8 mouse cellular contexts compared by ENCODE assay signal in genomic region chr5:65435363-65435805, GRCm38 (mm10). TPM values are rescaled to one million over a fixed set of nuclear protein-coding genes. Genes with fewer than 3 reads are reported as not detected.
DNase-seq lines count a peak whose midpoint lies in the region; ATAC-seq and TF ChIP-seq lines count a peak whose summit lies in the region.

No protein-coding gene starts in this region.

- TF ChIP-seq CTCF in left cerebral cortex, adult 2 months (IDR thresholded peaks at IDR 0.05) = no peak
- TF ChIP-seq CTCF in bone marrow macrophage, adult 2 months (IDR thresholded peaks at IDR 0.05; ENCODE audit: low read depth, low read length) = no peak

- no peaks in the 10 kb centered on the region for H3K9me3 ChIP-seq in hindbrain, embryonic 12.5 days (replicated peaks)
- H3K9me3 ChIP-seq in midbrain, embryonic 12.5 days = no peaks in the 10 kb centered on the region

- 0% methylated on average over 42 of the region's 47 CpGs for WGBS in hindbrain, embryonic 12.5 days
- under 1% methylated on average over 46 of the region's 47 CpGs for WGBS in midbrain, embryonic 12.5 days

- H3K36me3 ChIP-seq in hindbrain, embryonic 12.5 days = peaks cover under 1% of the 10 kb centered on the region; the same call in 1 of the 2 replicates
- H3K36me3 ChIP-seq in midbrain, embryonic 12.5 days = no peaks in the 10 kb centered on the region

- DNase-seq in left cerebral cortex, adult 2 months (ENCODE audit: extremely low spot score in 1 of 2, low spot score in 2 of 2) = peak in 1 of 2 experiments; percentile 23
- DNase-seq in left cerebral cortex, adult 9 months (ENCODE audit: low spot score in 2 of 2) = no peak
- DNase-seq in left cerebral cortex, adult 8-10 months (ENCODE audit: low spot score in 2 of 2) = no peak
- no peak for DNase-seq in gastrocnemius, postnatal 25 days
- DNase-seq in kidney, adult 9 months = no peak

- H3K4me2 ChIP-seq in hindbrain, embryonic 12.5 days (replicated peaks) = peak overlapping the region; percentile 67
- H3K4me2 ChIP-seq in midbrain, embryonic 12.5 days (replicated peaks) = peak overlapping the region; percentile 62

- peak overlapping the region; percentile 89 for H3K9ac ChIP-seq in hindbrain, embryonic 12.5 days
- peak overlapping the region; percentile 81 for H3K9ac ChIP-seq in midbrain, embryonic 12.5 days (replicated peaks)

- TF ChIP-seq POLR2A in bone marrow macrophage, adult 2 months (IDR thresholded peaks at IDR 0.05; ENCODE audit: borderline replicate concordance, low read depth, low read length) = peak; percentile 71; the same call in 1 of the 2 replicates

- intact Hi-C loops in left cerebral cortex, adult 2 months (cut with DNase I) = loop anchor here (1.0 to 10.0 kb wide), 3 partner anchors 57 to 259 kb away; partner anchors contain the start of genes Gm43552, Pds5a, Smim14 and Ube2k

- H3K27ac ChIP-seq in left cerebral cortex, adult 2 months = peak overlapping the region; percentile 90
- peak overlapping the region; percentile 31 for H3K27ac ChIP-seq in bone marrow macrophage, adult 2 months (ENCODE audit: insufficient read depth, low read depth, low read length)
- peak overlapping the region; percentile 72 for H3K27ac ChIP-seq in hindbrain, embryonic 12.5 days
- peak overlapping the region; percentile 75 for H3K27ac ChIP-seq in midbrain, embryonic 12.5 days (replicated peaks)

- H3K4me3 ChIP-seq in left cerebral cortex, adult 2 months = peak overlapping the region; percentile 91
- peak overlapping the region; percentile 89 for H3K4me3 ChIP-seq in bone marrow macrophage, adult 2 months (ENCODE audit: insufficient read depth, low read length)
- H3K4me3 ChIP-seq in hindbrain, embryonic 12.5 days = peak overlapping the region; percentile 78
- peak overlapping the region; percentile 85 for H3K4me3 ChIP-seq in midbrain, embryonic 12.5 days

- no peaks in the 10 kb centered on the region for H3K27me3 ChIP-seq in hindbrain, embryonic 12.5 days
- H3K27me3 ChIP-seq in midbrain, embryonic 12.5 days = no peaks in the 10 kb centered on the region

- peak; percentile 84 for ATAC-seq in hindbrain, embryonic 12.5 days (ENCODE audit: low FRiP score)
- ATAC-seq in midbrain, embryonic 12.5 days (ENCODE audit: low FRiP score, low read depth) = no peak; the same call in 1 of the 2 replicates

- peaks cover 15% of the 10 kb centered on the region for H3K4me1 ChIP-seq in bone marrow macrophage, adult 2 months (ENCODE audit: control insufficient read depth, insufficient read depth, low read length)
- H3K4me1 ChIP-seq in hindbrain, embryonic 12.5 days = peaks cover 13% of the 10 kb centered on the region; the same call in 1 of the 2 replicates
- H3K4me1 ChIP-seq in midbrain, embryonic 12.5 days = peaks cover 10% of the 10 kb centered on the region

RNA-seq across cellular contexts. Expression of gene Ugdh, which starts 0.4 kb away (rescaled TPM):
- 10 to 100 TPM; 25.2 to 30.1 TPM for total RNA-seq in left cerebral cortex, adult 2 months (2021)
- 42.8 and 52.7 TPM in 2 replicates for polyA plus RNA-seq in bone marrow macrophage, adult 2 months (2012; ENCODE audit: insufficient read depth, insufficient read length, missing spikeins)
- 93.6 and 97.0 TPM in 2 replicates for polyA plus RNA-seq in hindbrain, embryonic 12.5 days (2016; fragmentation: Nextera tagmentation; extraction: Ambion mirVana)
- polyA plus RNA-seq in midbrain, embryonic 12.5 days (2016; fragmentation: Nextera tagmentation; extraction: Ambion mirVana) = 67.7 and 69.3 TPM in 2 replicates
- total RNA-seq in left cerebral cortex, adult 8-10 months (2022) = 10 to 100 TPM; 30.2 to 34.2 (median 31.3) TPM
- total RNA-seq in gastrocnemius, postnatal 25 days (2021) = 10 to 100 TPM in 1 of 2 experiments, 1 to 10 TPM in 1; 9.4 to 14.8 TPM

RNA-seq across cellular contexts. Expression of gene Lias, which starts 44.1 kb away (rescaled TPM):
- 10 to 100 TPM; 29.0 to 36.9 TPM for total RNA-seq in left cerebral cortex, adult 2 months (2021)
- polyA plus RNA-seq in bone marrow macrophage, adult 2 months (2012; ENCODE audit: insufficient read depth, insufficient read length, missing spikeins) = 23.2 and 25.1 TPM in 2 replicates
- 58.3 and 60.2 TPM in 2 replicates for polyA plus RNA-seq in hindbrain, embryonic 12.5 days (2016; fragmentation: Nextera tagmentation; extraction: Ambion mirVana)
- polyA plus RNA-seq in midbrain, embryonic 12.5 days (2016; fragmentation: Nextera tagmentation; extraction: Ambion mirVana) = 61.1 and 64.1 TPM in 2 replicates
- total RNA-seq in left cerebral cortex, adult 8-10 months (2022) = 10 to 100 TPM; 38.0 to 42.8 (median 38.5) TPM
- 10 to 100 TPM; 37.2 to 42.7 TPM for total RNA-seq in gastrocnemius, postnatal 25 days (2021)

RNA-seq across cellular contexts. Expression of gene Rpl9, which starts 44.1 kb away (rescaled TPM):
- 100 to 1,000 TPM; 699 to 738 TPM for total RNA-seq in left cerebral cortex, adult 2 months (2021)
- 591 and 651 TPM in 2 replicates for polyA plus RNA-seq in bone marrow macrophage, adult 2 months (2012; ENCODE audit: insufficient read depth, insufficient read length, missing spikeins)
- polyA plus RNA-seq in hindbrain, embryonic 12.5 days (2016; fragmentation: Nextera tagmentation; extraction: Ambion mirVana) = 663 and 741 TPM in 2 replicates
- polyA plus RNA-seq in midbrain, embryonic 12.5 days (2016; fragmentation: Nextera tagmentation; extraction: Ambion mirVana) = 717 and 736 TPM in 2 replicates
- total RNA-seq in left cerebral cortex, adult 8-10 months (2022) = 100 to 1,000 TPM; 777 to 853 (median 798) TPM
- total RNA-seq in gastrocnemius, postnatal 25 days (2021) = 100 to 1,000 TPM; 487 to 495 TPM

RNA-seq across cellular contexts. Expression of gene Gm43552, which starts 57.2 kb away (rescaled TPM):
- not detected for total RNA-seq in left cerebral cortex, adult 2 months (2021)
- polyA plus RNA-seq in bone marrow macrophage, adult 2 months (2012; ENCODE audit: insufficient read depth, insufficient read length, missing spikeins) = not detected in 2 replicates
- not detected in 2 replicates for polyA plus RNA-seq in hindbrain, embryonic 12.5 days (2016; fragmentation: Nextera tagmentation; extraction: Ambion mirVana)
- polyA plus RNA-seq in midbrain, embryonic 12.5 days (2016; fragmentation: Nextera tagmentation; extraction: Ambion mirVana) = not detected in 2 replicates
- total RNA-seq in left cerebral cortex, adult 8-10 months (2022) = 1 to 10 TPM in 1 of 4 experiments, not detected in 3; 4.7 TPM
- total RNA-seq in gastrocnemius, postnatal 25 days (2021) = 1 to 10 TPM in 1 of 2 experiments, not detected in 1; 2.6 TPM

Comparison
In these comparisons a context has a peak if more than half of its experiments do, and no peak if none do; other contexts are left out.
1. H3K27ac ChIP-seq: peak in every context shown above with its lines; median percentile 90 in left cerebral cortex, adult 2 months; 75 in midbrain, embryonic 12.5 days; 72 in hindbrain, embryonic 12.5 days; 31 in bone marrow macrophage, adult 2 months.